Mouse (Mus musculus) ovary, adult 18-20 months (tissue): ENCODE results near the gene Spert.
A peak's percentile ranks its signal among the peaks of the same experiment; 100 is the strongest.

Experiments
- DNase-seq: peaks from one replicate; pipeline ENCODE4 v3.0.0; 2022; ENCODE audit warnings: low spot score, mixed read lengths

Spert gene

GRCm38 (mm10) chr14:75592978-75593377 lies at the start of gene Spert:
Gene Spert (minus strand): TSS chr14:75593116.
- no peak for DNase-seq

DNA sequence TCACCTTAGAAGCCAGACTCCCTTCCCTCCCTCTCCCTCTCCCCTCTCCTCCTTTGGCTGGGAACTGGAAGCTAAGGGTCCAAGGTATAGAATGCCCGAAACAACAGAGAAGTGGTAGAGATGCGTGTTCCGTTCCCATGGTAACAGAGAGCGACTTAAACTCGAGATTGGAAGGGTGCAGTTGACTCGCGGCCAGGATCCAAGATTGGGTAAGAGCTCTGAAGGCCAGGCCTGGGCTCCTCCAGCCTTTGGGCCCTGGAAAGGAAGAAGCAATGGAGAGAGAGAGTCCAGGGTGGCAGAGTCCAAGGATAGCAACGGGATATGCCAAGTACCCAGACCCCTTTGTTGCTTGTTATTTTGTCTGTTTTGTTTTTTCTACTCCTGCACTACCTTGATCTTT lies 49.2 kb upstream of the Spert start, which contains the start of gene Erich6b:
Gene Erich6b, plus strand, starts transcription at position 180 of the 400 bp plus-strand sequence.
- DNase-seq: peak; percentile 67

GRCm38 (mm10) chr14:75641369-75641768 lies 48.5 kb upstream of the Spert start:
- DNase-seq: no peak

DNA sequence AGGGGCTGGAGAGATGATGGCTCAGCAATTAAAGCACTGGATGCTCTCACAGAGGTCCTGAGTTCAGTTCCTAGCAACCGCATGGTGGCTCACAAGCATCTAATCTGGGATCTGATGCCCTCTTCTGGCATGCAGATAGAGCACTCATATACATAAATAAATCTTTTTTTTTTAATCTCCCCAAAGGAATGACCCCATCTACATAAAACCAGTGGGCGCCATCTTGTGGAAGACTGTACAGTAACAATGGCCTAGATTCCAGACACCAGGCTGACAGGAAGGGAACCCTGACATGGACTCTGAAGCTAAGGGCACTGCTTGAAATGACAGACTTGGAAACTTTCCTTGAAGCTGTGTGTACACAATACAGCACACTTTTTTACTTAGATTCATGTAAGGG lies 47.9 kb upstream of the Spert start:
- DNase-seq: no peak

DNA sequence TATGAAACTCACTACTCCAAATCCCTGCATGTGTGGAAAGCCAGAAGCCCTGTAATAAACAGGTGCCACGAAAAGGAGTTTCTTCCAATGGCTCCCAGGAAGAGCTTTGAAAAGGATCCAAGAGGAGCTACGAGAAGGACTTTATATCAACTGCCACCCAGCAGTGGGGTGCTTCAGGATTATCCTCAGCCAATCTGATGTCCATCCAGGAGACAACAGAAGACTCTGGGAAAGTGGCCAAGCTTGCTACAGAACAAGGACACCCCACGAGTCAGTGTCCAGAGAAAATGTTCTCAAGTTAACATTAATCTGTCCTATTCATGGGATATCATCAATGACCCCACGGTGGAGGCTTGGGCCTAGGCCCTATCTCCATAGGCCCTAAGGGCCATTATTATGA lies 44.7 kb upstream of the Spert start:
- peak; percentile 35 for DNase-seq

DNA sequence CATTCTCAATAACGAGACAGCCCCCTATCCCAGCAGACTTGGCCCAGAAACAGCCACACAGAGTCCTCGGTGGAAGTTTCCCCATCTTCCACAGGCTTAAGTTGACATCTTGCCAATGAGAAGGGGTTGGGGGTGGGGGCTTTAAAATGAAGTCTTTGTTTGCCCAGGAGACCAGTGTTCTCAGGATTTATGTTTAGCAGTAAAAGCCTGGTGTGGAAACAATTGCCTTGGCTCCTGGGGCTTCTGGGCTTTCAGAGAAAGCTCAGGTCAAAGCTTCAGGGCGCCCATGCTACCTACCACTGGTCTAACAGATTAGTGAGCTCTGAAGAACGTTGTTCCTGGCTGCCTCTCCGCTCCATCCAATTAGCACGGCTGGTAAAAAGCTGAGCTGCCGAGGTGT lies 43.2 kb upstream of the Spert start:
- DNase-seq: no peak

- DNase-seq: peak; percentile 26
Observed at GRCm38 (mm10) chr14:75635350-75635749, 42.4 kb upstream of the Spert start.

- DNase-seq: no peak
Observed at GRCm38 (mm10) chr14:75628870-75629269, 36.0 kb upstream of the Spert start.

GRCm38 (mm10) chr14:75622984-75623383 lies 30.1 kb upstream of the Spert start:
- no peak for DNase-seq

DNA sequence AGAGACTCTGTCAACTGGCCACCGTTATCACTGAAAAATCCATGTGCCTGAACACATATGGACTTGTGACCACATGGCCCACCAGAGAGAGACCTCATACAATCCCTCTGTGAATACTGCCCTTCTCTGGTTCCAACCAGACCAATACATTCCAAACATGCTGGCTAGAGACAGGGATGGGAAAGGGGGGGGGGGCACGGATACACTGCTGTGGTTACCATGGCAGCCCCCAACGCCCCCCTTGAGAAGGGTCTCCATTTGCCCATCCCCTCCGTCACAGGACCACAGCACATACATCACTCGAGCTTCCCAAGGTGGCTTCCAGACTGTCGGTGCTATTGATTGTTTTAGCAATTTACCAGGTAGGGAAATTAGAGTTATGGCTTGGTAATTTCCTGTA lies 23.5 kb upstream of the Spert start:
- DNase-seq: no peak

DNA sequence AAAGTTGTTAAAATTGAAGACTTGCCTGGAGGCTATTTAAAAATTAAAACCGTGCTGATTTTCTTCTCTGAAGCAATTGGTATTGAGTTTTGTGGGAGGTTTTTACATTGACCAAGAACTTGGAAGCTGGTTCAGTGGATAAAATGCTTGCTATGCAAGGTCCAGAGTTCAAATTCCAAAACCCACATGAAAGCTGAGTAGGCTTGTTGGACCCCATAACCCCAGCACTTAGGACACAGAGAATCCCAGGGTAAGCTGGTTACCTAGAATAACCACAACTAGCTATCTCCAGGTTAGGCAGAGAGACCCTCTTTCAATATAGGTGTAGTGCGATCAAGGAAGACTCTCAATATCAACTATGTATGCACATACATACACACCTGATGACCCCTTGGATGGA lies 16.3 kb upstream of the Spert start:
- DNase-seq: no peak

GRCm38 (mm10) chr14:75583870-75584269 lies 9.0 kb downstream of the Spert start:
- no peak for DNase-seq

GRCm38 (mm10) chr14:75579010-75579409 lies 13.9 kb downstream of the Spert start:
- DNase-seq: no peak

DNA sequence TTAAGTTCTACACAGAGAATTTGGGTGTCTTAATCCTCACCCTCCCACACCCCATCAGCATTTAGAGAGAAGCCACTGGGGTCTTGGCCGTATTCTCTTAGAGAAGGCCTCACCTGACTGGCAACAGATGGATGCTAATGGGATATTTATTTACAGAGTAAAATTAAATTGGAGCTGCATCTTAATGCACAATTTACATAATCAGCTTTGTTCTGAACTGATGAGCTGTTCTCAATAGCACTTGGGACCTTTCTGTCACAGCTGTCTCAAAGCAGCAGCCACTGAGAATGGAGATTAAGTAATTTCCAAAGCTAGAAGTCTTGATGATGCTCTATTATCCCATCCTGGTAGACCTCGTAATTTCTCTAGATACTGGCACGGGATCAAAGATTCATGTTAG lies 26.6 kb downstream of the Spert start:
- DNase-seq: no peak

- peak; percentile 40 for DNase-seq
Observed at GRCm38 (mm10) chr14:75565534-75566140, 27.3 kb downstream of the Spert start.

DNA sequence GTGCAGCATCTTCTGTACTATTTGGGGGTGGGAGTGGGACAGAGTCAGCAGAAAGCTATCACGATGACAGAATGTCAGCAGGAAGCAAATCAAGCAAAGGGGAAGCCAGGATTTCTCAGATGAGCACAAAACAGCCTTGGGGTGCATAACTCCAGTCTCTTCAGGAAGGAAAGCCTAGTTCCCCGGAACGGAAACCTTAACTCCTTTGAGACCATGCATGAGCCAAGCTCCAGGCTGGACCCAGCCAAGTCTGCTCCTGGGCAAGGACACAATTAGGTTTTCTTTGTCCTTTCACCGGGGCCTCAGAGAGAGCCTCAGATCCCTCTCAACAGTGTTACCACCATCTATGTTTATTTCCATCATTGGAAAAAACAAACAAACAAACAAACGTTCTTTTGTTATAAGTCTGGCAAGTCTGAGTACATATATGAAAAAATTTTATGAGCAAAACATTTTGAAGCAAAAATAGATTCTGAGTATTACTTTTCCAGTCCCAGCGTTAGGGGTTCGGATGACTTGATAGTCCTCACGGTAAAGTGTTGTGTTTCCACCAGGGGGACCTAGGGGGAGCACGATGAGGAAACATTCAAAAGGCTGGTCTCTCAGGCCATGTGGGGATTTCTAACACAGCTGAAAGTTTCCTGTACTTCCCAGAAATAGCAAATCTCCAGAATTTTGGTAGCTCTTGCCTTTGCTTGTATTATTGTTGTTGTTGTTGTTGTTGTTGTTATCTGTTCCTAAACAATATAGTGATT lies 31.2 kb downstream of the Spert start:
- DNase-seq: no peak

GRCm38 (mm10) chr14:75541731-75542130 lies 51.2 kb downstream of the Spert start:
- no peak for DNase-seq

DNA sequence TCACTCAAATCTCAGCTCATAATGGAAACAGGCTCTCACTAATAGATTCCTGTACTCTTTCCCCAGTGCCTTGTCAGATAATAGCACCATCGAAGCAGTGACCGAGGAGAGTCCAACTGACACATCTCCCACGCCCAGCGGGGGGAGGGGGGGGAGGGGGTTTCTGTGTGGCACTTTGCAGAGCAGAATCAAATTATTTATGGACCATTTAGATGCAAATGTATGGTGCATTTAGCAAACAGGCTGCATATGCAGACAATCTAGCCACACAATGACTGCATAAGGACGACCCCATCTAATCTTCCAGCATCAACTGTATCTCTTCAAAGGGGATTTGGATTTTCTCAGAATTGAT lies 51.9 kb downstream of the Spert start:
- no peak for DNase-seq

DNA sequence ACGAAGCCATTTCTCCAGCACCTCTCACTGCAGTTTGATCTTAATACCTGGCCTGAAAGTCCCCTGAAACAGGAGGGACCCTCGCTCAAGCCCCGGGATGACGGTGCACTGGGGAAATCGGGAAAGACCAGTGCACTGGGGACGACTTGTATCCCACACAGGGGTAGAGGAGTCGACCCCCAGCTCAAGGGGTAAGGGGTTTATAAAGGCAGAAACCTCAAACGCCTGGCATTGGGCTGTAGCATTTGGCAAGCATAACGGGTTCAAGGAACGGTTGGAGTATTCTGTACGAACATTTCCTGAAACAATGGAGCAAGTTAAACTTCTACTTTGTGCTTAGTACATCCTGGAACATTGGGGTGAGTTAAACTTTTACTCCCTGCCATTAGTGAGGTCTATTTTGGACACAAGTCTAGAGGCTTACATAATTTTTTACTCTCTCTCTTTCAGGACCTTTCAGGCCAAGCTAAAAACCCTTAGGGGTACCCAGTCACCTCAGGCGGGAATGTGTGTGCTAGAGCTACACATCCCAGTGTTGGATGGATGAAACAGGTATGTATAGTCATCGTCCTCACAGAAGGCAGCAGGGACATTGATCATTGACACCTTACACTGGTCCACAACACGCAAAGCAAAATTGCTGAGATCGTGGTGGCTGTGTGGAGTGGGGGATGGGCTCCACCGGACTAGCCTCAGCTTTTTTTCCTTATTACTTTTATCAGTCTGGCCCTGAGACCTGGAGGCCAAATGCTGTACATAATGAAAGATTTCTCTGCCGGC lies 52.5 kb downstream of the Spert start:
- DNase-seq: no peak

DNA sequence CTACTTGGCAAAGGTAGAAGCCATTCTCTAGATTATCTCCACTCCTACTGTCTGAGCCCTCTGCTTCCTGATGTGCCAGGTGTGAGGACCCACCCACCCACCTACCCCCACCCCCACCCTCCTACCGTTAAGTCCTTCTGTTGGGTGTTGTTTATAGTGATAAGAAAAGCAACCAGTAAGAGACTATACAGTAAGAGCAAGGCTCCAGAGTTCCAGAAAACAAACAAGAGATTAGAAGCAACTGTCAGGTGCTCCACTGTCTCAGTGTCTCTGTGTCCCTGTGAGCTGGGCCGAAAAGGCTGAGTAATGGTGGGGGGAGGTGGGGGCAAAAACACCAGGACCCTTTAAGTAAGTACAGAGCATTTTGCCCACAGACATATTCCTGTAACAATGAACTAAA lies 53.7 kb downstream of the Spert start:
- DNase-seq: no peak
